Mouse (Mus musculus): ENCODE data around the gene Sash1.

DNA sequence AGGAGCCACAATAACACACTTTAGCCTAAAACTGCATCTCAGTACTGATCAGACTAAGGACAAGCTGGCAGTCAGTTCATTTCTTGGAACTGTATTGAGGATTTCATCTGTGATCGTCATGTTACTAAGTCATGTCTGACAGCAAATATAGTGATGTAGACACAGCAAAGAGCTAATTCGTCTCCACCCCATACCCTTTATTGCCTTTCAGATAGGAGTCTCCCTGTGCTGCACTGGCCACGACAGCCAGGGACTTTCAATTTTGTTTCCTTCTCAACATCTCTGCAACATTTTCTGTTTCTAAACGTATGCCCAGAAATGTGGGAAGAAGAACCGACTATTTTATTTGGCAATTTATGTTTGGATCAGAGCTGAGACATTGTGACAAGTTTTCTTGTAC is 29.9 kb upstream of the Sash1 start:
- no peak for TF ChIP-seq EP300 (IDR thresholded peaks at IDR 0.05; ENCODE audit: low read length)
- no peak for TF ChIP-seq CTCF (conservative IDR thresholded peaks at IDR 0.05 in 1 of 2, IDR thresholded peaks at IDR 0.05 in 1 of 2; ENCODE audit: low read depth in 2 of 2, low read length in 2 of 2)
- no peak for TF ChIP-seq POLR2A (IDR thresholded peaks at IDR 0.05; ENCODE audit: low read depth, low read length)

All from CH12.LX (cell line).